Mouse (Mus musculus) ovary, adult 18-20 months (tissue): Measurements from ENCODE around the gene Cdh1.

Experiments used
- DNase-seq: peaks from one replicate; pipeline ENCODE4 v3.0.0; 2022; ENCODE audit warnings: low spot score, mixed read lengths

Gene Cdh1

DNA sequence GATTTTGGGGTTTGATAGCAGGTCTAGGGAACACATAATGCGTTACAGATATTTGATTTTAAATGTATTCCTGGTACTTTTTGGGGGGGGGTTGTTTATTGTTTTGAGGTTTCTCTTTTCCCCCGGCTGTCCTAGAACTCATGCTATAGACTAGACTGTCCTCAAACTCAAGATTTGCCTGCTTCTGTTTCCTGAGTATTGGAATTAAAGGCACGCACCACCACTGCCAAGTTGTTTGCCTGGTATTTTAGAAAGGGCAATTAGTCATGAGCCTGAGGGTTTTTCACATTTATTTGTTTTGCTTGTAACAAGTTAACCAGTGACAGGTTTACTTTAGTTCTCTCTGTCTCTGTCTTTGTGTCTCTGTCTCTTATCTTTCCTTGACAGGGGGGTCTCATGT is 20.3 kb downstream of the Cdh1 start:
- DNase-seq: no peak

DNA sequence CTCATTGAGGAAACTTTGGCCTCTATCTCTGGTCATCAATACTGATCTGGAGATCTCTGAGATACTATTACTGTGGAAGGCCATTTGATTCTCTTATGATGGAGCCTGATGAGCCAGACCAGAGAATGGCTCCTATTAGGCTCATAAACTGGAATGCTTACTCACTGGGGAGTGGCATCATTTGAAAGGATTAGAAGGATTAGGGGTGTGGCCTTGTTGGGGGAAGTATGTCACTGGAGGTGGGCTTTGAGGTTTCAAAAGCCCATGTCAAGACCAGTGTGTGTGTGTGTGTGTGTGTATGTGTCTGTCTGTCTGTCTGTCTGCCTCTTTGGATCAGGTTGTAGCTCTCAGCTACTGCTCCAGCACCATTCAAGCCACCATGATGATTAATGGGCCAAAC is 20.8 kb downstream of the Cdh1 start:
- no peak for DNase-seq

DNA sequence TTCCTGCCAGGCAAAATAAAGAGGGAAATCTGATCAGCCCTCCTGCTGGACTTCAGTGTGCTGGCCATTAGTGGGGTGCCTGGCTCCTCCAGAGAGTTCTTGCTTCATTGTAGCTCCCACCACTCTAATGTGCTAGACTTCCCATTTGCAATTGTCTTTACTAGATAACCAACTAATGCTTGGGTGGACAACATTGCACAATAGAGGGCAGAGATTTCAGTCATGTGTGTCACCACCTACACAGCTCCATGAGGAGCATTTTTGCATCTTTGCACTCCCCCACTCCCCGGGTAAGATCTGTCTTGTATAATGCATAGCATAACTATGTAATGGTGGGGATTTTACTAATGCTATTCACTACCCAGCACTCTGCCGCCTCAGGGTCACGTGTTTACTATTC is 21.6 kb downstream of the Cdh1 start:
- no peak for DNase-seq

DNA sequence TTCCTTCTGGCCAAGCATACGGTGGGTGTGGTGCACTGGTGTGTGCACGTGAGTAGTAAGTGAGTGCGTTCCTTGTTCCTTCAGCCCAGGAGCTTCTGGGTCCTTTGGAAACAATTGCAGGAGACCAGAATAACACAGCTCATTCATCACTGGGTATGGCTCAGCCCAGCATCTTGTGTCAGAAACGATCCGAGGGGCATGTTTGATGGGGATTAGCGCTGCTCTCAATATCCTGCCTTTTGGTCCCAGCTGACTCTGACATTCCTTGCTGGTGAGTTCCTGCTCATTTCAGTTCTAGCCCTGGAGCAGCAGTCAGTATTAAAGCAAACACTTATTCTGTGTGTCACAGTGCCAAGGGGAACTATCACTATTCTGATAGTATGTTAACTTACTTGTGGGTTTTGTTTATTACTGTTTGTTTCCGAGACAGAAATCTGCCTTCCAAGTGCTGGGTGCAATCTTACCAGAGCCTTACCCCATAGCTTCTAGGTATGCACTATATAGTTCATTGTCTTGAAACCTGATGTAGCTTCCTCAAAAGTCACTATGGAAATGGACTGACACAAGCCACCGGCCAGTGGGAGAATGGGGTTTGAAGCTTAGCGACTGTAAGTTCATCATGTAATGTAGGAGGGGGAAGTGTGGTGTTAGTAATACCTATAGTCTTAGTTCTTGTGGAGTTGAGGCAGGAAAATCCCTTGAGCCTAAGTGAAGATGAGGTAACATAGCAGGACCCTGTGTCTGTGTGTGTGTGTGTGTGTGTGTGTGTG is 23.1 kb downstream of the Cdh1 start:
- no peak for DNase-seq

DNA sequence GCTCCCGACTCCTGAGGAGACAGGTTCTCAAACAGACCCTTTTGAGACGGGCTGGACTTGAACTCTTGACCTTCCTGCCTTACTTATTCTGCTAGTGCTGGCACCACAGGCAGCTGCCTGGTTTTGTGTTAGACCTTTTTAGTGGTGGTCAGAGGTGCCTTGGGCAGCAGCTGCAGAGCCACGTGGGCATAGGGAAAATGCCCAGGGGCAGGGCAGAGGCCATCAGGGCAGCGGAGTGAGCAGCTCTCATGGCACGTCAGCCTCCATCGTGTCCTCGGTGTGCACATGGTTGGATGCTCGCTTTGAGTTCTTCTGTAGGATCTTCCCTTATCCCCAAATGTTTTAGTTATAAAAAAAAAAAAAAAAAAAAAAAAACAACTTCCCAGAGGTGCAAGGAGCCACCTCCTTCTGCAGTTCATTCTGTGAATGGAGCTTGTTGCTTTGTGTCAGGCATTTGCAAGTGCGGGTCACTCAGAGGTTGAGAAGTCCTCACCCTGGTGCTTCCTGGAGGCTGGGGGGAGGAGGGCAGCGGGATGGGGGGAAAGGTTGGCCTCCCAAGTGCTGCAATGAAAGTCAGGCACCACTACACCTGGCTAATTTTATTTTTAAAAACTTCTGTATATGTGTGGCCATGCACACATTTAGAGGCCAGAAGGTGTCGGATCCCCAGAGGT is 25.3 kb downstream of the Cdh1 start:
- no peak for DNase-seq

DNA sequence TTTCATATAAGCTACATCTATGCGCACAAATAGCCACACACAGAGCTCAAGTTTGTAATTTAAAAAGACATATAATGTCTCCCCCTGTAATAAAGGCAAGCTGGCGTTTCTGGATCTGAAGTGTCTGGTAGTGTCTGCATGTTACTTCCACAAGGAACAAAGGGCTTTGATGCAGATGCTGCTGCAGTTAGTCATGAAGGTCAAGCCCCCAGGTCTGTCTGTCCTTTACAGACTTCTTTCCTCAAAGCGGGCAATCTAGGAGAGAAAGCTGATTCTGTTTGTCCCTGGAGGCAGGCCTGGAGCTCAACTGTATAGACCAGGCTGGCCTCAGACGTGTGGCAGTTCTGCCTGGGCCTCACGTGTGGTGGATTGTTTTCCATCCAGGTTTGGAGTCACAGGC is 26.3 kb downstream of the Cdh1 start:
- DNase-seq: no peak

DNA sequence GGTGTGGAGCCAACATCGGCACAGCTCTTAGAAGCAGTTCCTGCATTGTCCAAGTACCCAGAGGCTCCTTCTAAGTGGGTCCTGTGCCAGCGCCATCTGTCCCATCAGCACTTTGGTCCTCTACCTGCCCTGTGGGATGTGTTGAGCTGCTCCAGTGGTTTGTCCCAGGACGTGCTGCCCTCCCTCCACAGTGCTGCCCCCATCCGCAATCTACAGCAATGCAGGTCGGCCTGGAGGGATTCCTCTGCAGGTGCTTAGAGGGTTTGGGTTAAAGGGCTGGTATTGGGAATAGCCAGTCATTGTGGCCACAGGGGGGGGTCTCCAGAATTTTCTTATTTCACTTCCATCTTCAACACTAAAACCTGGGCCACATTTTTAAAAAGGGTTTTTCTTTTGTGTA is 28.8 kb downstream of the Cdh1 start:
- no peak for DNase-seq

DNA sequence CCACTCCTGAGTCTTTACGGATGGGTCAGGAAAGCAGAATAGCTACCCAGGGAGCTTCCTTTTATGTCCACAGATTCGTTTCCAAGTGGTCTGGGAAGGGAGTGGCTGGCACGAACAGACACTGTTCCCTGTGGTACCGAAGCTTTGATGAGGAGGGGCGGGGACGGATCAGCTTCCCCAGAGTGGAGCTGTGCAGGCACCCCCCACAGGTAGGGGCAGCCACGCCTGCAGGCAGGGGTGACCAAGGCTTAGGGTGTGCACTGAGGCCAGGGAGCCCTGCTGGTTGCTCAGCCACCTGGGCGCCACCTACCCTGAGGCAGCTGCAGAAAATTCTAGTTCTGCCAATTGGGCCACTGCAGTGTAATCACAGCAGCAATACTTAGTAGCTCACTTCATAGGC is 29.5 kb downstream of the Cdh1 start:
- no peak for DNase-seq

DNA sequence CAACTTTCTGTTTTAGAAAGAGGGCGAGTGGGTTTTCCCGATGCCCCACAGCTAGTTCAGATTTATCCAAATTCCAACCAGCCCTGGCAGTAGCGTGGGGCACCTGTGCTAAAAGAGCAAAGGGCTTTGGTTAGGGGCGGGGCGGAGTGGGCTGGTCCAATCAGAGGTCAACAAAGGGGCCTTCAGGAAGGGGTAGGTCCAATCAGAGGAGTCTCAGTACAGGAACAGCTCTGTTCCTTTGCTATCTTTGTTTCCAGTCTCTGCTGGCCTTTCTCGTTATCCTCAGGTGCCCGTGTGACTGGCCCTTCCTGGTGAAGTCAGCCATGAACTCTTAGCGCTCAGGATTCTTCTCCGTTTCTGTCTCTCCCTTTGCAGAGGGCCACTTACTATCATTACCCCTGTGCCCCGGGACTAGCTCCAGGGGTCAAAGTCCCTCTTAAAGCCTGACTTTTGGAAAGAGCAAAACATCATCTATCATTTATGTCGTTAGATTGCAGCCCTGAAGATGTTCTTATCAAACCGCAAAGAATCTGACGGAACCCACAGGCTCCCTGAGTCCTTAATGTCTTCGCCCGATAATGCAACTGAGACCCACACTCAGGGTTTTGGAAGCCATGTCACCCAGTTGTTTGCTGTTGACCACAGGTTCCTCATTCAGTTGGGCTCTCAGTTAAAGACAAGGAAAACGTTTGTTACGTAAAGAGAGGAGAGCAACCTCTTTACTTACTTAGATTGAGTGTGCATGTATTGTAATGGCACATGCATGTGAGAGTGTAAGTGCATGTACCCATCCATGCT is 30.4 kb downstream of the Cdh1 start:
- no peak for DNase-seq

DNA sequence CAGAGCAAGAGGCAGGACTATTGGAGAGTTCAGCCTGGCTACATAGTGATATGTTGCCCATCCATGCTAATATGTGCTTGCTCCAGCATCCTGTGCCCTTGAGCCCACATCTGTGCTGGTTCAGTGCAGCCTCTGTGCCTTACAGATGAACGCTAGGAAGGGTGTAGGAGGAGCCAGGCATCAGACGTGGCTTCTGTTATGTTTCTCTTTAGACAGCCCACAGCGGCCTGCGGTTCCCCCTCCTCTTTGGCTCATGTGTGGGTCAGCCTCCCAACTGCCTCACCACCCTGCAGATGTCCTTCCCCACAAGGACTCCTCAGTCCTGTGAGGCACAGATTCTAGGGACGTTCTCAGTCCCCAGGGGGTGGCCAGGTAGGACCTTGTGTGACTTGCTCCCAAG is 32.1 kb downstream of the Cdh1 start:
- DNase-seq: no peak

DNA sequence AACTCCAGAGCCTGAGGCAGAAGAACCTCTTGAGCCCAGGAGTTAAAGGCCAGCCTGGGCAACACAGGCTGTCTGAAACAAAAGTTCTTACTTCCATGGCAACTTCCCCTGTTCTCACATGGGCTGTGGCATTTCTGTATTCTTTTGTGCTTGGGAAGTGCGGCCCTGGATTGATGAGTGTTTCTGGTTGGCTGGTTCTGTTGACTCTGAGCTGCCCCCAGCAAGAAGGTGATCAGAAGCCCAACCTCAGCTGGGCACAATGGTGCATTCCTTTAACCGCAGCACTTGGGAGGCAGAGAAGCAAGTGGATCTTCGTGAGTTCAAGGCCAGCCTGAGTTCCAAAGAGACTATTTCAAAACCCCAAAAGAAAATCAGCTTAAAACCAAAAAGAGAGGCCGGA is 34.3 kb downstream of the Cdh1 start:
- no peak for DNase-seq

DNA sequence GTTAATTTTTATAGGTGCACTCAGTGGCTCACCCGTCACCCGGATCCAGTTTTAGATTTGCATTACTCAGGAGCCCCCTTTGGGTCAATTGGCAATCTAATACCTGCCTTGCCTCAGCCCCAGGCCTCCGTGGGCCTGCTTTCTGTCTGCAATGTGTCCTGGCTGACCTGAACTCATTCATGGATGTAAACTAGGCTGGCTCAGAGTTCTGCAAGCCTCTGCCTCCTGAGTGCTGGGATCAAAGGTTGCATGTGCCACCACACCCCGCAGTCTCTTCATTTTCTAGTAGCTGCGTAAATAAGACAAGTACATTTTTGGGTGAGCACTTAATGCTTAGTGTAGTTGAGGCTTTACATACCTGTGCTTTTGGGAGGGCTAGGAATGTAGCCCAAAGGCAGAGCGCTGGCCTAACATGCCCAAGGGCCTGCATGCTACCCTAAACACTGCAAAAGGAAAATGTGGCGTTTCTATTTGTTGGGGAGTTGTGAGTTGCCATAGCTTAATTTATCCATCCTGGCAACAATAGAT is 35.7 kb downstream of the Cdh1 start:
- no peak for DNase-seq

DNA sequence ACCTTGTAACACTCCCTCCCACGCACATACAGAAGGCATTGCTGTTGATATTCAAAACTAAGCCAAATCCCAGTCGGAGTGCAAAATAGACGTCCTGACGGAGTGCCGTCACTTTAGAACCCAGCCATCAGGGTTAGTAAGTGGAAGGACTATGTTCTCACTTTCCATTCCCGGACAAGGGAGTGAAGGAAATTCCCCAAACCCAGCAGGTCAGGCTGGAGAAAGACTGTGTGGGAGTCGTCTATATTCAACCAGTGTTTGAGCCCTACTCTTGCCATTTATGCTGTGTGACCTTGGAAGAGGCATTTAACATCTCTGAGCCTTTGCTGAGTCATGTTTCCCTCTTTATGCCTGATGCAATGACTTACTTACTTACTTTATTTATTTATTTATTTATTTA is 37.1 kb downstream of the Cdh1 start:
- DNase-seq: no peak

DNA sequence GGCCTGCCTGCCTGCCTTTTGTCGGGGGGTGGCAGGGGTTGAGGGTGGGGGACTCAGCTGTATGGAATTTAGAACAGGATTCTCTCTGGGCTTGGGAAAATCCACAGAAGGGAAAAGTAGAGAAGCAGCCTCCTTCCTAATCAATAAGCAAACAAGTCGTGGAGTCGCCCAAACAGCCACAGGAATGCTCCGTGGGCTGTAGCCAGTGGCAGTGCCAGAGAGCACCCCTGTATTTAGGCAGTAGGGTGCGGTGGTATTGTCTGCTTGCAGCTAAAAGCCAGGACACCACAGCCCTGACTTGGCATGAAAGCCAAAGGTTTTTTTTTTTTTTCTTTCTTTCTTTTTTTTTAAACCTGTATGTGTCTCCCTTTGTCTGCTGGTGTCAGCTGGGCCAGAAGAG is 37.8 kb downstream of the Cdh1 start:
- no peak for DNase-seq

DNA sequence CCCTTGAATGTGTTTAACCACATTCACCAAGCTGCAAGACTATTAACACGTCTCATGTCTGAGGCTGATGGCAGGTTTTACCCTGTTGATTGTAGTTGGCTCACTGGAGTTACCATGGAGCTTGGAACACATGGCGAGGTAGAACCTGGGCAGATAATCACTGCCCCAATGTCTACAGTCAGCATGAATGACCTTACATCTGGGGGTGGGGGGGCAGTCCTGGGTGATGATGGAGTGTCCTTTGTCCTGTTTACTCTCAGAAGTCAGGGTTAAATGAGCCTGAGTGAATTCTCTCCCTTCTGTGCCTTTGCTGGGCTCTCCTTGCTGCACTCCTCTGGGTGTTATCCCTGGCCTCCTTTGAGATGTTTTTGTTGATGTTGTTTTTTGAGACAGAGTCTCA is 39.0 kb downstream of the Cdh1 start:
- no peak for DNase-seq

DNA sequence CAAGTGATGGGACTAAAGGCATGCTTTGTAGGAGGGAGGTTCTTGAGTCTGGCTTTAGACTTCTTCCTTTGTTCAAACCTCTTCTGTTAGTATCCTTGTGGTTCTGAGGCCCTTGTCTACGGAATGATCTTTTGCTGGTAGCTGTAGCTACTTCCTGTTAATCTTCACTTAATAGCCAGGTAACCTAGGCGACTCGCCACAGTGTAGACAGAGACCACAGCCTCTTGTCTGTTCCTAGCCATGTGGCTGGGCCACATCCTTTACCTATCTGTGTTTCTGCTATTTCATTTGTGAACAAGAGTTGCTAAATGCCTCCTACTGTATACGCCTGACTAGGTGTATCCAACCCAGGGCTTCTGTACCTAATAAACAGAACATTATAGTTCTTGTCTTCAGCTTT is 39.9 kb downstream of the Cdh1 start:
- no peak for DNase-seq

DNA sequence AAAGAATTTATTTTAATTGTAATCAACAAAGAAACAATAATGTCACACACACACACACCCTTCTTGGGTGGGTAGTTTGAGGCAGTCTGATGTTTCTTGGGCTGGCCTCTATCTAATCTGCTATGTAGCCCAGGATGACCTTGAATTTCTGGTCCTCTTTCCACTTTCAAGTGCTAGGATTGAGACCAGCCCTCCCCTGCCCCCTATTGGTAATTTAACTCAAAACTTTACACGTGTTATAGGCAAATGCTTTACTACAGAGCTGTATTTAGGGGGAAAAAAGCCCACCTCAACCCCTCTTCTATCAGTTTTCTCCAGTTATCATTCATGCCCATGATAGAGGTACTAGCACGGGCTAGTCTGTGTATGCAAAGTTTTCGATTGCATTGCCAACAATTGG is 41.8 kb downstream of the Cdh1 start:
- no peak for DNase-seq

DNA sequence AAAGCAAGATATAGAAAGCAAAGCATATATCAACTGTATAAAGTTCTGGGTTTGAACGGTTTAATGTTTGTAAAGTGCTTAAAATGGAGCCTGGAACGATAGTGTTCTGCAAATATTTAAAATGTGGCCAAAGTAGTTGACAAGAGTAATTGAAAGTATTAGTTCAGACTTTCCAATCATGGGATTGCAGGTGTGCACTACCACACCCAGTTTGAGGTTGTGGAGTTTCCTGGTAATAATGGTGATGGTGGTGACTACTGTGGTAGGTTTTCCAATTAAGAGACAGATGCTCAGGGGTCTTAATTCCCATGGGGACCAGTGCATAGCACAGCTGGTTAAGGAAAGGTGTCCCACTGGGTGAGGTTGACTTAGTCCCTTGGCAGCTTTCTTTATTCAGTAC is 43.0 kb downstream of the Cdh1 start:
- no peak for DNase-seq

DNA sequence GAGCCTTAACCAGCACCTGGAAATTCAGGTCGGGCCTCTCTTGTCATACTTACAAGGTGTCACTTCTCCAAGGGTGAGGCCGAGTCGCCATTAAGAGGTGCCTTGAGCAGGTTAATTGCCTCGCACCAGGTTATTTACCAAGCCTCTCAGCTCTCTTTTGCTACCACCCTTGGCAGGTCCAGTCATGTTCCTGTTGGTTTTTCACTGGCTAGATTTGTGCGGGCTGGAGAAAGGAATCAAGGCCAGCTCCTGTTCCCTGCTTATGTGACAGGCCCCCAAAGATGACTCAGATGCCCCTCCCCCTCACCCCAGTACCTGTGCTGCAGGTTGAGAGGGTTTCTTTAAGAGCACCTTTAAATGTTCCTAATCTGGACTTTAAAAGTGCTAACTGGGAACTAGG is 43.6 kb downstream of the Cdh1 start:
- DNase-seq: no peak

DNA sequence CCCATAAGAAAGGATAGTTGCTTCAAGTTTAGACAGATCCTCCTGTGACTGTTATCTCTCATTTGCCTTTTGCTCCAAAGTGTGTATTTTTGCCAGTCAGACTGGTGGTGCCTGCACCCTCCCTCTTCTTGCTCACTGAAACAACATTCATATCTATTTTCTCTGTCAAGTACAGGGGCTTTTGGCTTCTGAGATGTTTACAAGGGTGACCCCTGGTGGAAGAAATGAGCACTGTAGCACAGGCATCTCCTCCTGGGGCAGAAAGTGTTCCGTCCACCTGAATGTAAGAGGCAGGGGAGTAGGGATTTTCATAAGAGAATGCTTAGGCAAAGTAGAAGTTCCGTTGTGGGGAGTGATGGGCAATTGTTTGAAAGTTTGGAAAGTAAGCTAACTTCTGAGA is 44.2 kb downstream of the Cdh1 start:
- peak; percentile 26 for DNase-seq

DNA sequence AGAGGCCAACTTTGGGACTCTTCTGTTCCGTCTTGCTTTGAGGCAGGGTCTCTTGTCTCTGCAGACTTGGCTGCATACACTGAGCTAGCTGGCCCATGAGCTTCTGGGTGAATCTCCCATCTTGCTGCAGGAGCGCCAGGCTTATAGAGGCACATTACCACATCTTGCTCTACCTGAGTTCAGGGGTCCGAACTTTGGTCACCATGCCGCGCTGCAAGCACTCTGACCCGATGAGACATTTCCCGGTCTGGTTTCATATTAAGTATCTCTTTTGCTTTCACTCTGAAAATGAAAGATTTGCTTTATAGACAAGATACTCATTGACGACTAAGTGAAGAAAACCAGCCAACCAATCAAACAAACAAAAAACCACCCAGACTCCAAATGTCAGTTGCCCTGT is 45.3 kb downstream of the Cdh1 start:
- no peak for DNase-seq

DNA sequence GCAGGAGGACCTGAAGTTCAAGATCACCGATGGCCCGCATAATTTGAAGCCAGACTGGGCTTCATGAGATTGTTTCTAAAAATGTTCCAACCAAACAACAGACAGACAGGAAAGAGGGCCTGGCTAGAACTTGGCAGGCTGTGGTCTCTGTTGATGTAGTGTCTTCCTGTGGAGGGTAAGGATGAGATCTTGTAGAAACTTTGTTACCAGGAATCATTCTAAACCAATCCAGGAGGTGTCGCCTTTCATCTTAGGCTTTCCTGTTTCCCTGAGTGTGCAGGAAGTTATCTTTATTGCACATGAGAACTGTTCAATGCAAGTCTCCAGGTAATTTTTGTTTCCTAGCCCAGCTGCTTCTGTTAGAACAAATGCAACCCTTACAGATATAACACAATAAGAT is 48.8 kb downstream of the Cdh1 start:
- DNase-seq: no peak

DNA sequence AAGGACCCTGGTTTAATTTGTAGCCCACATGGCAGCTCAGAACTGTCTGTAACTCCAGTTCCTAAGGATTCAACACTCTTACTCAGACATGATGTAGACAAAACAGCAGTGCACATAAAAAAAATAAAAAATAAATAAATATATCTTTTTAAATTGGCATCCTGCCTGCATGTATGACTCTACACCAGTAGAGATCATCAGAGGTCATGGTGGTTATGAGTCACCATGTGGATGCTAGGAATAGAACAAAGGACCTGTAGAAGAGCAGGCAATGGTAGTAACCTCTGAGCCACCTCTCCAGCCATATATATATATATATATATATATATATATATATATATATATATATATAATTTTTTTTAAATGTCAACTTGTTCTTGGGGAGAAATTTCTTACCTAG is 52.9 kb downstream of the Cdh1 start:
- no peak for DNase-seq
